Mouse (Mus musculus) WW6 (cell line): ENCODE measurements around the gene Pdia3.
"Not testable (repeated sequence)": the region's sequence is repeated elsewhere in the genome, so short reads cannot be mapped to it uniquely, and the experiment has no call there.

Source experiments
- DNase-seq: peaks from one replicate; pipeline ENCODE4 v3.0.0-alpha.2; 2013; ENCODE audit warnings: low read depth, low spot score

The Pdia3 gene

GRCm38 (mm10) chr2:121413387-121414042 is at the start of gene Pdia3, which contains the start of gene Catsper2:
Gene Pdia3 (plus strand): TSS chr2:121413775.
Gene Catsper2 (minus strand): TSS chr2:121413792.
- peak; percentile 80 for DNase-seq

- DNase-seq = no peak
Measured at GRCm38 (mm10) chr2:121368831-121369230, 44.7 kb upstream of the Pdia3 start.

- no peak for DNase-seq
Measured at GRCm38 (mm10) chr2:121370921-121371320, 42.7 kb upstream of the Pdia3 start.

- no peak for DNase-seq
Measured at GRCm38 (mm10) chr2:121372266-121372665, 41.3 kb upstream of the Pdia3 start.

- DNase-seq = no peak
Measured at GRCm38 (mm10) chr2:121374766-121375165, 38.8 kb upstream of the Pdia3 start.

GRCm38 (mm10) chr2:121386961-121387575 is 26.5 kb upstream of the Pdia3 start, which contains the start of gene Strc:
Gene Strc (minus strand): TSS chr2:121387168.
- DNase-seq = not testable (repeated sequence)

GRCm38 (mm10) chr2:121396624-121397023 is 17.0 kb upstream of the Pdia3 start:
- peak; percentile 58 for DNase-seq

GRCm38 (mm10) chr2:121403296-121403695 is 10.3 kb upstream of the Pdia3 start:
- no peak for DNase-seq

GRCm38 (mm10) chr2:121408160-121408559 is 5.4 kb upstream of the Pdia3 start:
- peak; percentile 36 for DNase-seq

GRCm38 (mm10) chr2:121412843-121413386 is 660 bp upstream of the Pdia3 start:
- DNase-seq = no peak

GRCm38 (mm10) chr2:121414139-121414685 is 637 bp downstream of the Pdia3 start:
- peak; percentile 16 for DNase-seq

GRCm38 (mm10) chr2:121415103-121415502 is 1.5 kb downstream of the Pdia3 start:
- no peak for DNase-seq

- no peak for DNase-seq
Measured at GRCm38 (mm10) chr2:121415591-121415990, 2.0 kb downstream of the Pdia3 start.

- no peak for DNase-seq
Measured at GRCm38 (mm10) chr2:121416356-121416755, 2.8 kb downstream of the Pdia3 start.

- no peak for DNase-seq
Measured at GRCm38 (mm10) chr2:121418476-121418875, 4.9 kb downstream of the Pdia3 start.

GRCm38 (mm10) chr2:121423166-121423565 is 9.6 kb downstream of the Pdia3 start:
- no peak for DNase-seq

GRCm38 (mm10) chr2:121425890-121426289 is 12.3 kb downstream of the Pdia3 start:
- DNase-seq = no peak

GRCm38 (mm10) chr2:121434854-121435253 is 21.3 kb downstream of the Pdia3 start:
- DNase-seq = no peak

- no peak for DNase-seq
Measured at GRCm38 (mm10) chr2:121439746-121440145, 26.2 kb downstream of the Pdia3 start.

- DNase-seq = no peak
Measured at GRCm38 (mm10) chr2:121440834-121441605, 27.4 kb downstream of the Pdia3 start.

- DNase-seq = no peak
Measured at GRCm38 (mm10) chr2:121441800-121442199, 28.2 kb downstream of the Pdia3 start.
